ENCODE assay signal across 3 mouse cellular contexts in the genomic region with DNA sequence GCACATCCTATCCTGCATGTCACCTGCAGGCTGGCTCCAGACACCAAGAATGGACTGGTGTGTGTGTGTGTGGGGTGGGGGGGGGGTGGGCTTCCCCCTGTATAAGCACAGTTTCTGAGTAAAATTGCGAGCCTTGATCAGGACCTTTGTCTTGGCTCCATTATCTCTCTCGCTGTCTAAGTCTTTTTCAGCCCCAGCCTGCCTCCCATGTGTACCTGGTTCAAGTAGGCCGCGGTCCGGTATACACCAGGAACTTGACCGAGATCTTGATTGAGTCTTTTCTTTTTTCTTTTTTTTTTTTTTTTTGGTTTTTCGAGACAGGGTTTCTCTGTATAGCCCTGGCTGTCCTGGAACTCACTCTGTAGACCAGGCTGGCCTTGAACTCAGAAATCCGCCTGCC.
DNase-seq lines count a peak whose midpoint lies in the region.
"Not testable (repeated sequence)": the region's sequence is repeated elsewhere in the genome, so short reads cannot be mapped to it uniquely, and the experiment has no call there.

No protein-coding gene starts in this region.

- not testable (repeated sequence) for H3K4me1 ChIP-seq in heart, embryonic 10.5 days

- DNase-seq in R1 (ENCODE audit: low read depth, low spot score) (peak; percentile 71), ZHBTc4 (ENCODE audit: low read depth, low spot score) (peak; percentile 60)
- peak; percentile 36 for DNase-seq in heart, embryonic 10.5 days (ENCODE audit: low spot score)

- H3K36me3 ChIP-seq in heart, embryonic 10.5 days: not testable (repeated sequence)

- H3K9me3 ChIP-seq in heart, embryonic 10.5 days: not testable (repeated sequence)

- not testable (repeated sequence) for H3K27me3 ChIP-seq in heart, embryonic 10.5 days (ENCODE audit: insufficient read depth, poor library complexity, severe bottlenecking)

- not testable (repeated sequence) for H3K27ac ChIP-seq in heart, embryonic 10.5 days

- H3K4me3 ChIP-seq in heart, embryonic 10.5 days: not testable (repeated sequence)

- 89% methylated on average over 8 of the region's 8 CpGs for WGBS in heart, embryonic 10.5 days
